Mouse (Mus musculus) intestine, embryonic 16.5 days (tissue): Measurements from ENCODE around the gene Gm20777. TPM values are rescaled to one million over a fixed set of nuclear protein-coding genes. Genes with fewer than 3 reads are reported as not detected.
"Not testable (repeated sequence)": the region's sequence is repeated elsewhere in the genome, so short reads cannot be mapped to it uniquely, and the experiment has no call there.

ENCODE experiments used
- ATAC-seq: fragments of 200-750 bp; cut with Nextera tagmentation; 2 replicates; pipeline ENCODE4 v1.8.0; 2017; ENCODE audit warnings: moderate TSS enrichment, moderate library complexity
- H3K27ac ChIP-seq: fragments of 300-500 bp; sonication (generic); 2 replicates; pipeline ENCODE4 v1.5.1; 2014; ENCODE audit warnings: mild to moderate bottlenecking, low read length
- H3K27me3 ChIP-seq: fragments of 300-500 bp; sonication (generic); replicated peaks from 2 replicates; pipeline ENCODE4 v1.6.1; 2014; ENCODE audit warnings: low read length, control low read depth, mixed read lengths; ENCODE audit not compliant: control insufficient read depth, insufficient read depth
- H3K36me3 ChIP-seq: fragments of 300-500 bp; sonication (generic); 2 replicates; pipeline ENCODE4 v1.6.1; 2014; ENCODE audit warnings: low read length, control low read depth; ENCODE audit not compliant: control insufficient read depth, insufficient read depth
- H3K4me1 ChIP-seq: fragments of 300-500 bp; sonication (generic); 2 replicates; pipeline ENCODE4 v1.6.1; 2014; ENCODE audit warnings: low read length, control low read depth, mixed read lengths; ENCODE audit not compliant: control insufficient read depth, insufficient read depth
- H3K4me2 ChIP-seq: fragments of 300-500 bp; sonication (generic); 2 replicates; pipeline ENCODE4 v1.6.1; 2014; ENCODE audit warnings: low read depth, low read length, control low read depth
- H3K4me3 ChIP-seq: fragments of 300-500 bp; sonication (generic); 2 replicates; pipeline ENCODE4 v1.5.1; 2014; ENCODE audit warnings: mild to moderate bottlenecking, low read length
- H3K9ac ChIP-seq: fragments of 300-500 bp; sonication (generic); 2 replicates; pipeline ENCODE4 v1.6.1; 2014; ENCODE audit warnings: low read depth, low read length
- H3K9me3 ChIP-seq: fragments of 300-500 bp; sonication (generic); 2 replicates; pipeline ENCODE4 v1.6.1; 2016; ENCODE audit warnings: low read length, control low read depth; ENCODE audit not compliant: control insufficient read depth
- WGBS: fragments of 180-500 bp; shearing (Covaris S2); extraction: QIAGEN DNeasy Blood & Tissue Kit; methylation state at CpG from one replicate; pipeline ENCODE4 v1.1.7; 2014; 5-methylcytosine and 5-hydroxymethylcytosine counted together
- polyA plus RNA-seq: library from polyadenylated mRNA; unstranded; fragments of >200 nt; fragmentation: Nextera tagmentation; extraction: Ambion mirVana; gene quantifications from 2 replicates; pipeline ENCODE4 v1.2.1, GENCODE M21; 2015

Gm20777 gene
- polyA plus RNA-seq = not detected in 2 replicates

- H3K4me1 ChIP-seq, H3K4me2 ChIP-seq, H3K27me3 ChIP-seq, ATAC-seq, H3K36me3 ChIP-seq, H3K9me3 ChIP-seq, H3K4me3 ChIP-seq, H3K27ac ChIP-seq, H3K9ac ChIP-seq: not testable (repeated sequence)
Observed at GRCm38 (mm10) chrY:10752350-10752749, at the start of gene Gm20777. Gene Gm20777 (minus strand): TSS chrY:10752450.

DNA sequence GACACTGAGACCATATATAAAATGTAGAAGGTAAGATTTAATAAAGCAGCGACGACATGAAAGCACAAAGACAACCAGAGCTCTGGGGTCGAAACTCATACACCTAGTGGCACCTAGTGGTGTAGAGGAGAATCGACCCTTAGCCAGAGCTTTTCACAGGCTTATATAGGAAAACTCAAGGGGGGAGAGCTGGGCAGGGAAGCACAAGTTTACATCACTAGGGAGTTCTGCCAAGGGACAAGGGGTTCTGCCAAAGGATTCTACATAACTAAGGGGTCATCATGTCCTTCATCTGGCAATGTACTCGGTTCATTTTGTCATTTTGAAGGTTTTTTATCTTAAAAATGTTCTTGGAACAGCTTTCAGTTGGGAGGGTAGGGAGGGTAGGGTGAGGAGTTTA, 42.7 kb downstream of the Gm20777 start:
- H3K4me3 ChIP-seq, H3K9ac ChIP-seq, H3K4me1 ChIP-seq, ATAC-seq, H3K36me3 ChIP-seq, H3K27ac ChIP-seq, H3K27me3 ChIP-seq, H3K4me2 ChIP-seq, H3K9me3 ChIP-seq: not testable (repeated sequence)
- no CpG with 5 or more reads among the region's 5 CpGs for WGBS

- H3K9ac ChIP-seq, H3K4me3 ChIP-seq, H3K36me3 ChIP-seq, H3K27ac ChIP-seq, H3K9me3 ChIP-seq, ATAC-seq, H3K27me3 ChIP-seq, H3K4me2 ChIP-seq, H3K4me1 ChIP-seq: not testable (repeated sequence)
- WGBS = 92% methylated on average over 25 of the region's 30 CpGs
Observed at GRCm38 (mm10) chrY:10708761-10709160, 43.5 kb downstream of the Gm20777 start.

DNA sequence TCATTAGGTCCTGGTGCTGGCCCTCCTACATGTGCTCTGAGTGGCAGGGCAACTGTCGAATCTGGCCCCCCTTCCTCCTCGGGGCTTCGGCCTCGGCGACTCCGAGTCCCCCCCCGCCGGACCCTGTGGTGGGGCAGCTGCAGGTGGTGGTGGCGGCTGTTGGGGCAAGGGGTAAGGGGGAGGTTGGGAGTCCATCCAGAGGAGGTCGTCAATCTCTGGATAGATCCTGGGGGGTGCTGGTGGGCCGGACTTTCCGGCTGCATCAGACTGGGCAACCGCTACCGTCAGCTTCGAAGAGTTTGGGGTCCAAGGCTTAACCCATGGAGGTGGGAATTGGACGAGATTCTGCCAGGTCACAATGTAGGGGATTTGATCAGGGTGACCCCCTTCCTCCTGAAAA, 44.0 kb downstream of the Gm20777 start:
- H3K9me3 ChIP-seq, H3K36me3 ChIP-seq, H3K27me3 ChIP-seq, H3K27ac ChIP-seq, H3K9ac ChIP-seq, H3K4me2 ChIP-seq, ATAC-seq, H3K4me1 ChIP-seq, H3K4me3 ChIP-seq: not testable (repeated sequence)
- 90% methylated on average over 16 of the region's 16 CpGs for WGBS

GRCm38 (mm10) chrY:10706686-10707085, 45.6 kb downstream of the Gm20777 start:
- H3K9me3 ChIP-seq, H3K4me2 ChIP-seq, H3K4me3 ChIP-seq, H3K9ac ChIP-seq, H3K27ac ChIP-seq, ATAC-seq, H3K36me3 ChIP-seq, H3K27me3 ChIP-seq, H3K4me1 ChIP-seq: not testable (repeated sequence)
- whole genome bisulfite sequencing = 97% methylated on average over 5 of the region's 7 CpGs

Other genes starting within 250 kb of the Gm20777 start
- not detected in 2 replicates for gene Gm20737, start 216.4 kb downstream of the Gm20777 start, polyA plus RNA-seq
- gene Gm21775, start 199.0 kb downstream of the Gm20777 start, polyA plus RNA-seq = not detected in 2 replicates
- gene Gm21900, start 136.1 kb downstream of the Gm20777 start, polyA plus RNA-seq = not detected in 2 replicates